Mouse (Mus musculus) limb, embryonic 11.5 days (tissue): ENCODE results near the gene Olfr170. TPM values are rescaled to one million over a fixed set of nuclear protein-coding genes. Genes with fewer than 3 reads are reported as not detected.
"Not testable (repeated sequence)": the region's sequence is repeated elsewhere in the genome, so short reads cannot be mapped to it uniquely, and the experiment has no call there.

ENCODE experiments used
- ATAC-seq: fragments of 200-750 bp; cut with Nextera tagmentation; 2 replicates; pipeline ENCODE4 v1.8.0; 2017; ENCODE audit warnings: low read depth; ENCODE audit not compliant: insufficient number of reproducible peaks, low FRiP score, low TSS enrichment
- DNase-seq: peaks from one replicate; pipeline ENCODE4 v3.0.0-alpha.2; 2015; ENCODE audit warnings: low spot score
- H3K27ac ChIP-seq: fragments of 300-500 bp; sonication (generic); replicated peaks from 2 replicates; pipeline ENCODE4 v1.5.1; 2014; ENCODE audit warnings: low read depth, mild to moderate bottlenecking, low read length
- H3K27me3 ChIP-seq: fragments of 300-500 bp; sonication (generic); 2 replicates; pipeline ENCODE4 v1.6.1; 2014; ENCODE audit warnings: mild to moderate bottlenecking, low read length, mixed read lengths; ENCODE audit not compliant: control insufficient read depth, insufficient read depth
- H3K36me3 ChIP-seq: fragments of 300-500 bp; sonication (generic); 2 replicates; pipeline ENCODE4 v1.6.1; 2014; ENCODE audit warnings: mild to moderate bottlenecking, low read length, moderate library complexity, mixed read lengths; ENCODE audit not compliant: control insufficient read depth, insufficient read depth
- H3K4me1 ChIP-seq: fragments of 300-500 bp; sonication (generic); 2 replicates; pipeline ENCODE4 v1.6.1; 2014; ENCODE audit warnings: low read length, mixed read lengths; ENCODE audit not compliant: control insufficient read depth, insufficient read depth
- H3K4me2 ChIP-seq: fragments of 300-500 bp; sonication (generic); 2 replicates; pipeline ENCODE4 v1.6.1; 2014; ENCODE audit warnings: low read depth, mild to moderate bottlenecking, moderate library complexity; ENCODE audit not compliant: severe bottlenecking
- H3K4me3 ChIP-seq: fragments of 300-500 bp; sonication (generic); 2 replicates; pipeline ENCODE4 v1.5.1; 2014; ENCODE audit warnings: low read depth, low read length
- H3K9ac ChIP-seq: fragments of 300-500 bp; sonication (generic); 2 replicates; pipeline ENCODE4 v1.6.1; 2014; ENCODE audit warnings: mild to moderate bottlenecking, low read length
- H3K9me3 ChIP-seq: fragments of 300-500 bp; sonication (generic); 2 replicates; pipeline ENCODE4 v1.6.1; 2016; ENCODE audit warnings: low read length; ENCODE audit not compliant: control insufficient read depth
- WGBS: fragments of 180-500 bp; shearing (Covaris S2); extraction: QIAGEN DNeasy Blood & Tissue Kit; methylation state at CpG from one replicate; pipeline ENCODE4 v1.1.7; 2014; 5-methylcytosine and 5-hydroxymethylcytosine counted together
- polyA plus RNA-seq: library from polyadenylated mRNA; unstranded; fragments of >200 nt; fragmentation: Nextera tagmentation; extraction: Ambion mirVana; gene quantifications from 2 replicates; pipeline ENCODE4 v1.2.1, GENCODE M21; 2014

The Olfr170 gene
- polyA plus RNA-seq, result not detected in 2 replicates

DNA sequence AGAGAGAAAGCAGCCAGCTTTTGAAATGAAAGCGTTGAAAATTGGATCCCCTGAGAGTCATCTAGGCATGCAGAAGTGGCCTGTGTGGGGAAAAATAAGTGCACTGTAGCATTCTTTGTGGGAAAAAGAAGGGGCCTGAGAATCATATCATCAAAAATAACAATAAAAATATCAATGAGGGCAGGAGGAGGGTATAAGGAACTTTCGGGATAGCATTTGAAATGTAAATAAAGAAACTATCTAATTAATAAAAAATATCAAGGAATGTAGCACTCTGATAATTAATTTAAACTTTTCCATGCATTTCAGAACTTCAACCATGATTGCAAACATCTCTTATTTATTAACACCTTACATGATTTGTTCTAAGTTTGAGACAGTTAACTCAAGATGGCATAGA lies at the start of gene Olfr170:
Gene Olfr170 (minus strand): TSS at position 101 of the 400 bp plus-strand sequence.
- not testable (repeated sequence) for DNase-seq, H3K27ac ChIP-seq, H3K9me3 ChIP-seq, ATAC-seq, H3K36me3 ChIP-seq, H3K4me3 ChIP-seq, H3K9ac ChIP-seq, H3K4me1 ChIP-seq, H3K27me3 ChIP-seq, H3K4me2 ChIP-seq
- WGBS, result 92% methylated on average over 2 of the region's 2 CpGs

- Histone ChIP-seq H3K27me3 (no peaks in the 10 kb centered on the region), H3K9me3 (no peaks in the 10 kb centered on the region), H3K4me1 (no peaks in the 10 kb centered on the region), H3K4me2 (no peak within 1 kb of the TSS), H3K4me3 (no peak within 1 kb of the TSS), H3K36me3 (no peaks in the 10 kb centered on the region), H3K27ac (no peak within 1 kb of the TSS), H3K9ac (no peak within 1 kb of the TSS)
- DNase-seq (no peak), ATAC-seq (no peak)
- 80% methylated on average over 1 of the region's 1 CpGs for WGBS
Measured at GRCm38 (mm10) chr16:19629816-19630215, 18.1 kb upstream of the Olfr170 start, which contains the start of gene Olfr171. Gene Olfr171, minus strand, starts transcription at chr16:19629916.

- Histone ChIP-seq H3K27me3 (no peaks in the 10 kb centered on the region), H3K9ac (no peak overlapping the region), H3K27ac (no peak overlapping the region), H3K9me3 (no peaks in the 10 kb centered on the region), H3K36me3 (no peaks in the 10 kb centered on the region), H3K4me2 (no peak overlapping the region), H3K4me3 (no peak overlapping the region), H3K4me1 (no peaks in the 10 kb centered on the region)
- DNase-seq (no peak), ATAC-seq (no peak)
- 70% methylated on average over 2 of the region's 2 CpGs for WGBS
Measured at GRCm38 (mm10) chr16:19603166-19603565, 8.5 kb downstream of the Olfr170 start.

GRCm38 (mm10) chr16:19571709-19572108 lies 40.0 kb downstream of the Olfr170 start, which contains the start of gene Olfr169:
Gene Olfr169, minus strand, starts transcription at chr16:19571809.
- H3K4me3 ChIP-seq, H3K27ac ChIP-seq, H3K4me2 ChIP-seq, ATAC-seq, H3K4me1 ChIP-seq, H3K9ac ChIP-seq, H3K27me3 ChIP-seq, H3K36me3 ChIP-seq, DNase-seq, H3K9me3 ChIP-seq: not testable (repeated sequence)
- 90% methylated on average over 2 of the region's 2 CpGs for WGBS

Other genes with a start within 250 kb of the Olfr170 start
- gene Olfr165, start 188.7 kb downstream of the Olfr170 start, polyA plus RNA-seq, result not detected in 2 replicates
- not detected in 2 replicates for gene Olfr166, start 128.2 kb downstream of the Olfr170 start, polyA plus RNA-seq
- gene Olfr167, start 89.6 kb downstream of the Olfr170 start, polyA plus RNA-seq, result not detected in 2 replicates
- not detected in 2 replicates for gene Olfr168, start 76.3 kb downstream of the Olfr170 start, polyA plus RNA-seq
- not detected in 2 replicates for gene Olfr169, start 40.1 kb downstream of the Olfr170 start, polyA plus RNA-seq
- not detected in 2 replicates for gene Olfr171, start 18.0 kb upstream of the Olfr170 start, polyA plus RNA-seq
- not detected in 2 replicates for gene Lamp3, start 94.5 kb upstream of the Olfr170 start, polyA plus RNA-seq
- 45.3 and 49.3 TPM in 2 replicates for gene B3gnt5, start 148.3 kb upstream of the Olfr170 start, polyA plus RNA-seq